9 mouse cellular contexts compared by ENCODE assay signal in the genomic region with DNA sequence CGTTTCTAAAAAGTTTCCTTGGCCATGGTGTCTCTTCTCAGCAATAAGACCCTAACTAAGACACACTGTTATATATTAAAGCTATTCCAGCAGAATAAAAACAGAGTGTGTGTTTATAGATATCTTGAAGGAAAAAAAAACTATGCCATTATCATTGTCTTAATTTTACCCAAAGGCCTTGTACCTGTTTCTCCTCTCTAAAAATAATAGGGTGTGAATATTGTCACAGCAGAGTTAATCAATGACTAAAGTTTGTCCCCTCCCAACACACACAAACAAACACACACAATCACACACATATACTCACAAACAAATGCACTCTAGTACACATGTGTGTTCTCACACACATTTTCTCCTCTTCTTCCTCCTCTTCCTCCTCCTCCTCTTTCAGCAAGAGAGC. TPM values are rescaled to one million over a fixed set of nuclear protein-coding genes. Genes with fewer than 3 reads are reported as not detected.
DNase-seq lines count a peak whose midpoint lies in the region; ATAC-seq lines count a peak whose summit lies in the region.
"Had no signal": no experiment of that assay in that cellular context is flagged by ENCODE, and none has a peak within 500 bp of the region (broad histone marks: within the 10 kb centered on the region; RNA-seq: fewer than 3 reads in every experiment).

Gene Grb14 (minus strand): TSS at position 101 of the 400 bp plus-strand sequence.

- DNase-seq in hindbrain, embryonic 10.5 days (ENCODE audit: low spot score): no peak
- no peak for DNase-seq in adrenal gland, adult 2 months
- DNase-seq in gastrocnemius, adult 18-20 months (ENCODE audit: low spot score): no peak
- DNase-seq in B cell, adult 2 months: no peak
- DNase-seq in thymus, postnatal 36 days: no peak
- no peak for DNase-seq in cerebellum, adult 9-10 months

- H3K4me1 ChIP-seq in hindbrain, embryonic 13.5 days (replicated peaks): peaks cover 7% of the 10 kb centered on the region
- peaks cover 14% of the 10 kb centered on the region for H3K4me1 ChIP-seq in hindbrain, embryonic 10.5 days (replicated peaks)
- no peaks in the 10 kb centered on the region for H3K4me1 ChIP-seq in hindbrain, embryonic 16.5 days (ENCODE audit: control insufficient read depth, insufficient read depth, low read depth, low read length)
- H3K4me1 ChIP-seq: liver, embryonic 15.5 days had no signal

- H3K9me3 ChIP-seq in hindbrain, embryonic 13.5 days: no peaks in the 10 kb centered on the region
- no peaks in the 10 kb centered on the region for H3K9me3 ChIP-seq in hindbrain, embryonic 10.5 days
- H3K9me3 ChIP-seq in hindbrain, embryonic 16.5 days (ENCODE audit: control insufficient read depth, low read length): no peaks in the 10 kb centered on the region
- H3K9me3 ChIP-seq: liver, embryonic 15.5 days had no signal

- ATAC-seq in hindbrain, embryonic 13.5 days (ENCODE audit: low FRiP score): no peak
- ATAC-seq in hindbrain, embryonic 16.5 days: no peak

- H3K27me3 ChIP-seq in hindbrain, embryonic 13.5 days: peaks cover 8% of the 10 kb centered on the region; the same call in 1 of the 2 replicates
- H3K27me3 ChIP-seq in hindbrain, embryonic 10.5 days (ENCODE audit: insufficient read depth, poor library complexity, severe bottlenecking): peaks cover 22% of the 10 kb centered on the region
- H3K27me3 ChIP-seq in hindbrain, embryonic 16.5 days (replicated peaks; ENCODE audit: control insufficient read depth, insufficient read depth, low read length): no peaks in the 10 kb centered on the region

- no peak within 1 kb of the TSS for H3K27ac ChIP-seq in hindbrain, embryonic 13.5 days
- no peak within 1 kb of the TSS for H3K27ac ChIP-seq in hindbrain, embryonic 10.5 days
- no peak within 1 kb of the TSS for H3K27ac ChIP-seq in hindbrain, embryonic 16.5 days (ENCODE audit: low read depth, low read length)
- H3K27ac ChIP-seq: liver, embryonic 15.5 days had no signal

- no peak within 1 kb of the TSS for H3K4me3 ChIP-seq in hindbrain, embryonic 13.5 days
- H3K4me3 ChIP-seq in hindbrain, embryonic 10.5 days: no peak within 1 kb of the TSS
- H3K4me3 ChIP-seq in hindbrain, embryonic 16.5 days (ENCODE audit: low read length): no peak within 1 kb of the TSS
- H3K4me3 ChIP-seq: liver, embryonic 15.5 days had no signal

- 91% methylated on average over 1 of the region's 1 CpGs for WGBS in hindbrain, embryonic 13.5 days
- 83% methylated on average over 1 of the region's 1 CpGs for WGBS in hindbrain, embryonic 10.5 days
- WGBS in hindbrain, embryonic 16.5 days: 95% methylated on average over 1 of the region's 1 CpGs

- no peak within 1 kb of the TSS for H3K9ac ChIP-seq in hindbrain, embryonic 13.5 days
- no peak within 1 kb of the TSS for H3K9ac ChIP-seq in hindbrain, embryonic 16.5 days (ENCODE audit: low read depth, low read length)
- H3K9ac ChIP-seq: liver, embryonic 15.5 days had no signal

- no peaks in the 10 kb centered on the region for H3K36me3 ChIP-seq in hindbrain, embryonic 13.5 days
- H3K36me3 ChIP-seq in hindbrain, embryonic 10.5 days: no peaks in the 10 kb centered on the region
- no peaks in the 10 kb centered on the region for H3K36me3 ChIP-seq in hindbrain, embryonic 16.5 days (ENCODE audit: control insufficient read depth, insufficient read depth, low read length)
- H3K36me3 ChIP-seq: liver, embryonic 15.5 days had no signal

- no peak within 1 kb of the TSS for H3K4me2 ChIP-seq in hindbrain, embryonic 13.5 days
- no peak within 1 kb of the TSS for H3K4me2 ChIP-seq in hindbrain, embryonic 16.5 days (ENCODE audit: low read length)
- H3K4me2 ChIP-seq: liver, embryonic 15.5 days had no signal

RNA-seq across cellular contexts. Expression of gene Grb14, which starts in this region (rescaled TPM):
- polyA plus RNA-seq in hindbrain, embryonic 13.5 days (2015; fragmentation: Nextera tagmentation; extraction: Ambion mirVana): 16.4 and 19.0 TPM in 2 replicates
- 5.3 and 6.8 TPM in 2 replicates for polyA plus RNA-seq in hindbrain, embryonic 10.5 days (2016; fragmentation: Nextera tagmentation; extraction: Ambion mirVana)
- 10 to 100 TPM; 20.1 to 50.6 TPM for total RNA-seq in adrenal gland, adult 2 months (2021)
- polyA plus RNA-seq in adrenal gland, adult 2 months (2012; rRNA removed): 7.8 and 9.2 TPM in 2 replicates
- total RNA-seq in gastrocnemius, adult 18-20 months (2021): 10 to 100 TPM; 24.5 to 46.5 TPM
- 27.9 and 29.7 TPM in 2 replicates for polyA plus RNA-seq in hindbrain, embryonic 16.5 days (2015; fragmentation: Nextera tagmentation; extraction: Ambion mirVana)
